Mouse (Mus musculus) B cell, adult 62 days (primary cell): ENCODE measurements around the gene 8030474K03Rik. TPM values are rescaled to one million over a fixed set of nuclear protein-coding genes. Genes with fewer than 3 reads are reported as not detected.

Source experiments
- total RNA-seq: library from RNA; stranded (reverse); gene quantifications from 4 replicates; pipeline ENCODE4 v1.2.4, GENCODE M21; 2023

The 8030474K03Rik gene
- 0.61 TPM in 1 of 4 replicates, not detected in the others for total RNA-seq

GRCm38 (mm10) chrX:101794342-101794741 is at the start of gene 8030474K03Rik, which contains the start of gene Gm4779:
8030474K03Rik (plus strand) TSS chrX:101794656.
Gm4779 (minus strand) TSS chrX:101794423.

Other genes with a start within 250 kb of the 8030474K03Rik start
- gene Ogt, start 154.6 kb upstream of the 8030474K03Rik start, total RNA-seq, result 192 to 212 TPM (median 201 TPM) in 4 replicates
- gene Cxcr3, start 60.4 kb upstream of the 8030474K03Rik start, total RNA-seq, result 0.54 to 0.94 TPM (median 0.61 TPM) in 4 replicates
- 0.58 TPM in 1 of 4 replicates, not detected in the others for gene Gm4779, start 233 bp upstream of the 8030474K03Rik start, total RNA-seq
- gene Nhsl2, start 54.7 kb downstream of the 8030474K03Rik start, total RNA-seq, result 0.15 to 0.25 TPM (median 0.21 TPM) in 4 replicates